Mouse (Mus musculus) forebrain, postnatal 0 days (tissue): ENCODE measurements around the gene Timm8a2. TPM values are rescaled to one million over a fixed set of nuclear protein-coding genes. Genes with fewer than 3 reads are reported as not detected.

Source experiments
- ATAC-seq: fragments of 200-750 bp; cut with Nextera tagmentation; 2 replicates; pipeline ENCODE4 v1.8.0; 2017; ENCODE audit warnings: mild to moderate bottlenecking, moderate library complexity
- DNase-seq: peaks from one replicate; pipeline ENCODE4 v3.0.0-alpha.2; 2015
- H3K27ac ChIP-seq: fragments of 300-500 bp; sonication (generic); 2 replicates; pipeline ENCODE4 v1.5.1; 2014; ENCODE audit warnings: low read depth, mild to moderate bottlenecking, antibody characterized with exemption, low read length, moderate library complexity, mixed read lengths
- H3K27me3 ChIP-seq: fragments of 300-500 bp; sonication (generic); 2 replicates; pipeline ENCODE4 v1.6.1; 2014; ENCODE audit warnings: mild to moderate bottlenecking, low read length, mixed read lengths; ENCODE audit not compliant: insufficient read depth
- H3K36me3 ChIP-seq: fragments of 300-500 bp; sonication (generic); 2 replicates; pipeline ENCODE4 v1.6.1; 2014; ENCODE audit warnings: mild to moderate bottlenecking, moderate library complexity; ENCODE audit not compliant: insufficient read depth
- H3K4me1 ChIP-seq: fragments of 300-500 bp; sonication (generic); 2 replicates; pipeline ENCODE4 v1.6.1; 2014; ENCODE audit warnings: antibody characterized with exemption; ENCODE audit not compliant: insufficient read depth
- H3K4me2 ChIP-seq: fragments of 300-500 bp; sonication (generic); 2 replicates; pipeline ENCODE4 v1.6.1; 2014; ENCODE audit warnings: low read depth, mild to moderate bottlenecking, moderate library complexity
- H3K4me3 ChIP-seq: fragments of 300-500 bp; sonication (generic); 2 replicates; pipeline ENCODE4 v1.5.1; 2014; ENCODE audit warnings: low read depth, low read length, mixed read lengths
- H3K9ac ChIP-seq: fragments of 300-500 bp; sonication (generic); 2 replicates; pipeline ENCODE4 v1.6.1; 2014; ENCODE audit warnings: mild to moderate bottlenecking
- H3K9me3 ChIP-seq: fragments of 300-500 bp; sonication (generic); 2 replicates; pipeline ENCODE4 v1.6.1; 2016; ENCODE audit warnings: low read length
- CTCF ChIP-seq: sonication (generic); IDR thresholded peaks from 2 replicates; pipeline ENCODE4 v1.5.1; 2016; ENCODE audit warnings: antibody characterized with exemption, control low read depth, low read depth
- WGBS: fragments of 180-500 bp; shearing (Covaris S2); extraction: QIAGEN DNeasy Blood & Tissue Kit; methylation state at CpG from one replicate; pipeline ENCODE4 v1.1.7; 2014; 5-methylcytosine and 5-hydroxymethylcytosine counted together
- polyA plus RNA-seq: library from polyadenylated mRNA; unstranded; fragments of >200 nt; fragmentation: Nextera tagmentation; extraction: Ambion mirVana; gene quantifications from 2 replicates; pipeline ENCODE4 v1.2.1, GENCODE M21; 2015
- total RNA-seq: library from RNA; depleted of rRNA; stranded (reverse); fragments of >200 nt; gene quantifications from 2 replicates; pipeline ENCODE4 v1.2.3, GENCODE M21; 2014

The Timm8a2 gene
- total and polyA plus RNA-seq, 2 experiments from 2014 or later = not detected

DNA sequence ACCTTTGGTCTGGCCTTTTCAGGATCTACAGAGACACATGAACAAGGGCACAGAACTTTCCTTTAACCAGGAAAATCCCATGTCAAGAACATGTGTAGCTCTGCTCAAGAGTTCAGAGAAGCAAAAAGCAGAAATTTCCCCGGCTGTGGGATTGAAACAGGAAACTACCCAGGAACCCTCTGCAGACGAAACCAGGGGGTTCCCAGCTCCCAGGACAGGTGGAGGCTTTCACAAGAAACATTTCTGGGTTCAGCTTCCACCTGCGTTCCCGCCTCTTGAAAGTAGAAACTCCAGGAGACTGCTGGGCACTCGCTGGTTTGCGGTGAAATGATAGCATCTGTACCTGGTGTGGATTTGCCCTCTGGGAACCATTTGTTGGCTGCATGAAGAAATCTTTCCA is 22.4 kb downstream of the Timm8a2 start:
- ATAC-seq = no peak
- no peak for TF ChIP-seq CTCF

DNA sequence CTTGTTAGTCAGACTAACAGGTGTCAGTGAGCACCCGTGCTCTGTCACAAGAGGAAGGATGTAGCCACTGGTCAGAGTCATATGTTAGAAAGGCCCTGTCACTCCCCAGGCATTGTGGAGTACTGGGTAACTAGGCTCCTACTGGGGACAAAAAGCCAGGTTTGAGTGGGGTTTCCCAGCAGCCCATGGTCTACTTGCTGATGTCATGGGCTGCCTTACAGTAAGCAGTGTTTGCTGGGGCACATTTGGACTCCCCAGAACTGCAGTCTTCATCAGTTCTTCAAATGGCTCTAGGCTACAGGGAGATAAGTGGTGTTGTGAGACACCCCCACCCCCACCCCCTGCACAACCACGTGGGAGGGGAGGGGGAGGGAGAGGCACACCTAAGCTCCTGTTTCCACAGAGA is 23.5 kb downstream of the Timm8a2 start:
- ATAC-seq = no peak
- Histone ChIP-seq H3K36me3 (no peaks in the 10 kb centered on the region), H3K4me2 (no peak overlapping the region), H3K9ac (no peak overlapping the region), H3K27ac (no peak overlapping the region), H3K4me3 (no peak overlapping the region), H3K9me3 (no peaks in the 10 kb centered on the region), H3K27me3 (no peaks in the 10 kb centered on the region), H3K4me1 (no peaks in the 10 kb centered on the region)
- DNase-seq = no peak
- TF ChIP-seq CTCF = no peak
- 47% methylated on average over 2 of the region's 2 CpGs for WGBS

More for the DNA sequence above, 22.4 kb downstream of the Timm8a2 start:
- 83% methylated on average over 6 of the region's 6 CpGs for WGBS
- H3K9me3 ChIP-seq = no peaks in the 10 kb centered on the region
- no peak overlapping the region for H3K27ac ChIP-seq
- H3K4me3 ChIP-seq = no peak overlapping the region
- no peaks in the 10 kb centered on the region for H3K36me3 ChIP-seq
- DNase-seq = no peak
- no peak overlapping the region for H3K4me2 ChIP-seq
- H3K27me3 ChIP-seq = no peaks in the 10 kb centered on the region
- no peak overlapping the region for H3K9ac ChIP-seq
- no peaks in the 10 kb centered on the region for H3K4me1 ChIP-seq

- peak; percentile 81 for DNase-seq
- ATAC-seq = peak; percentile 66
- Histone ChIP-seq H3K27ac (no peak overlapping the region), H3K36me3 (no peaks in the 10 kb centered on the region), H3K4me3 (no peak overlapping the region), H3K9me3 (no peaks in the 10 kb centered on the region), H3K27me3 (no peaks in the 10 kb centered on the region), H3K4me1 (no peaks in the 10 kb centered on the region), H3K4me2 (no peak overlapping the region), H3K9ac (no peak overlapping the region)
- 11% methylated on average over 3 of the region's 3 CpGs for WGBS
- TF ChIP-seq CTCF = peak; percentile 90
Observed at GRCm38 (mm10) chr14:122060642-122061041, 26.2 kb downstream of the Timm8a2 start.

DNA sequence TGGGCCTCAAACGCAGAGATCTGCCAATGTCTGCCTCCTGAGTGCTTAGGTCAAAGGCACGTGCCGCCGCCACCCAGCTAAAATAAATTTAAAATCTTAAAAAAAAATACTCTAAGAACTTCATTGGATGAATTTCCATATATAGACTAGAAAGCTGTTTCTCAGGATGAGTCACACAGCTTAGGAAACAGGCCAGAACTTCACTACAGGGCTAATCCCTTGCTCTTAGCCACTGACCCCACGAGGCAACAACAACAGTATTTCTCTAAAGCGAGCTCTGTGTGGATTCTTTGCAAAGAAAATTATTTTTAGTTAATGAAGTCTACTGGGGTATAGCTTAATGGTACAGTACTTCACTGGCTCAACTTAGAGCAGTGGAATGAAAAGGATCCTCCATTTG is 26.9 kb downstream of the Timm8a2 start:
- H3K36me3 ChIP-seq = no peaks in the 10 kb centered on the region
- no peak overlapping the region for H3K27ac ChIP-seq
- TF ChIP-seq CTCF = no peak
- H3K4me2 ChIP-seq = no peak overlapping the region
- H3K4me1 ChIP-seq = no peaks in the 10 kb centered on the region
- no peak for DNase-seq
- H3K9me3 ChIP-seq = no peaks in the 10 kb centered on the region
- no peak overlapping the region for H3K9ac ChIP-seq
- H3K4me3 ChIP-seq = no peak overlapping the region
- H3K27me3 ChIP-seq = no peaks in the 10 kb centered on the region
- 82% methylated on average over 6 of the region's 6 CpGs for WGBS
- no peak for ATAC-seq

DNA sequence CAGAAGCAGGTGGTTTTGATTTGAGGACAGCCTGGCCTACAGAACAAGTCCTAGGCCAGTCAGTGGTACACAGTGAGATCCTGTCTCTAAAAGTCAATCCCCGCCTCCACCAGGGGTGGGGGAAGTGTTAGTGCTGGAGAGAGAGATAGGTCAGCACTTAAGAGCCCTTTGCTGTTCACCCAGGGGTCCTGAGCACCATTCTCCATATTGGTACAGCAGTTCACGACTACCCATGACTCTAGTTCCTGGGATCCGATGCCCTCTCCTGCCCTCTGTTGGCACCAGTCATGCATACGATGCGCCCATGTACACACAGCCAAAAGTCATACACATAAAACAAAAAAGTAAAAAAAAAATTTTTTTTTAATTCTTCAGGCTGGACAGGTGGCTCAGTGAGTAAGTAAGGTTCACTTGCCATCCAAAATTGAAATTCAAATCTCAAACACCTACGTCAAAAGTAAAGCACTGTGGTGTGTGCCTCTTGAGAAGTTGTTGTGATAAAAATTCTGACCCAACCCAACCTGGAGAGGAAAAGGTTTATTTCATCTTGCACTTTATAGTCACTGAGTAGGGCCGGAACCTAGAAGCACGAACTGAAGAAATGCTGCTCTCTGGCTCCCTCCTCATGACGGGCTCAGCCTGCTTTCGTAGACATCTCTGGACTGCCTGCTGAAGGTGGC is 28.1 kb downstream of the Timm8a2 start:
- DNase-seq (no peak), ATAC-seq (no peak)
- no peak overlapping the region for H3K9ac ChIP-seq
- H3K4me2 ChIP-seq = no peak overlapping the region
- H3K27ac ChIP-seq = no peak overlapping the region
- H3K4me3 ChIP-seq = no peak overlapping the region
- TF ChIP-seq CTCF = no peak
- H3K4me1 ChIP-seq = no peaks in the 10 kb centered on the region
- no peaks in the 10 kb centered on the region for H3K36me3 ChIP-seq
- WGBS = 83% methylated on average over 10 of the region's 10 CpGs
- no peaks in the 10 kb centered on the region for H3K9me3 ChIP-seq
- no peaks in the 10 kb centered on the region for H3K27me3 ChIP-seq

DNA sequence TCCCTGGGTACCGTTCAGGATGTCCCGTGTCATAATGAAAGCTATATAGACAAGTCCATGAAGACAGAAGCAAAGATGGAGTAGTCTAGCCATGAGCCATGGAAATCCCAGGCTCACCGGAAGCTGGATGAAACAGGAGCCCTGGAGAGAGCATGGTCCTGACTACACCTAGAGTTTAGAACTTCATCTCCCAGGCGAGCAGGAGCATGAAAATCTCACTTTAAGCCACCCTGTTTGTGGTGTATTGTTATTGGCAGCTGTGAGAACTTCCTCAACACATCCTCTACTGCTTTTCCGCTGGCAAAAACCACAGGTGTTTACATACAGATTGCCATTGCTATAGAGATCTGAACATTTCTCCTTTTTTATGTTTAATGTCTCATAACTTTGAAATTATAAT is 29.1 kb downstream of the Timm8a2 start:
- ATAC-seq = no peak
- WGBS = 71% methylated on average over 5 of the region's 5 CpGs
- no peak for TF ChIP-seq CTCF

DNA sequence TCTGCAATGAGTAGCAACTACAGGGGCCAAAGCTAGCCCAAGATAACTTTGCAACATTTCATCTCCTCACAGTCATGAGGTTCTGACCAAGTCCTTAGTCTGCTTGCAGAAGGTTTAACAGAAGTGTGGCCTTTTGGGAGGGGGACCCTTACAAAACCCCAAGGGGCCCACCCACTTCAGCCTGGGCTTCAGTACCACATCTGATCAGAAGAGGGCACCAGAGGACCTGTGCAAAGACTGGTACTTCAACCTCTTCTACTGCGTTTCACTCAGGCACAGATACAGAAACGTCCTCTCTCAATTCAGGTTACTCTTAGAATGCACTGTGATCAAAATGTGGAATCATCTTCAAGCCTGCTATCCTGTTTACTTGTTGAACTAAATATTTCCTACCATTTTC is 30.0 kb downstream of the Timm8a2 start:
- Histone ChIP-seq H3K4me3 (no peak overlapping the region), H3K4me2 (no peak overlapping the region), H3K9ac (no peak overlapping the region), H3K27ac (no peak overlapping the region), H3K9me3 (no peaks in the 10 kb centered on the region), H3K27me3 (no peaks in the 10 kb centered on the region), H3K4me1 (no peaks in the 10 kb centered on the region), H3K36me3 (no peaks in the 10 kb centered on the region)
- ATAC-seq = peak; percentile 63; the same call in 1 of the 2 replicates
- TF ChIP-seq CTCF = peak; percentile 82
- DNase-seq = peak; percentile 45
- 1% methylated on average over 2 of the region's 2 CpGs for WGBS

More for the DNA sequence above, 29.1 kb downstream of the Timm8a2 start:
- no peak for DNase-seq
- no peak overlapping the region for H3K4me3 ChIP-seq
- no peaks in the 10 kb centered on the region for H3K36me3 ChIP-seq
- no peaks in the 10 kb centered on the region for H3K4me1 ChIP-seq
- H3K27me3 ChIP-seq = no peaks in the 10 kb centered on the region
- H3K9me3 ChIP-seq = no peaks in the 10 kb centered on the region
- H3K9ac ChIP-seq = no peak overlapping the region
- H3K4me2 ChIP-seq = no peak overlapping the region
- H3K27ac ChIP-seq = no peak overlapping the region
